Mouse (Mus musculus) spleen, postnatal 0 days (tissue): ENCODE data around the gene Surf1. TPM values are rescaled to one million over a fixed set of nuclear protein-coding genes. Genes with fewer than 3 reads are reported as not detected.

ENCODE experiments used
- polyA plus RNA-seq: library from polyadenylated mRNA; unstranded; fragments of >200 nt; fragmentation: Nextera tagmentation; extraction: Ambion mirVana; gene quantifications from 2 replicates; pipeline ENCODE4 v1.2.1, GENCODE M21; 2015

Gene Surf1
- polyA plus RNA-seq = 39.3 and 44.2 TPM in 2 replicates

DNA sequence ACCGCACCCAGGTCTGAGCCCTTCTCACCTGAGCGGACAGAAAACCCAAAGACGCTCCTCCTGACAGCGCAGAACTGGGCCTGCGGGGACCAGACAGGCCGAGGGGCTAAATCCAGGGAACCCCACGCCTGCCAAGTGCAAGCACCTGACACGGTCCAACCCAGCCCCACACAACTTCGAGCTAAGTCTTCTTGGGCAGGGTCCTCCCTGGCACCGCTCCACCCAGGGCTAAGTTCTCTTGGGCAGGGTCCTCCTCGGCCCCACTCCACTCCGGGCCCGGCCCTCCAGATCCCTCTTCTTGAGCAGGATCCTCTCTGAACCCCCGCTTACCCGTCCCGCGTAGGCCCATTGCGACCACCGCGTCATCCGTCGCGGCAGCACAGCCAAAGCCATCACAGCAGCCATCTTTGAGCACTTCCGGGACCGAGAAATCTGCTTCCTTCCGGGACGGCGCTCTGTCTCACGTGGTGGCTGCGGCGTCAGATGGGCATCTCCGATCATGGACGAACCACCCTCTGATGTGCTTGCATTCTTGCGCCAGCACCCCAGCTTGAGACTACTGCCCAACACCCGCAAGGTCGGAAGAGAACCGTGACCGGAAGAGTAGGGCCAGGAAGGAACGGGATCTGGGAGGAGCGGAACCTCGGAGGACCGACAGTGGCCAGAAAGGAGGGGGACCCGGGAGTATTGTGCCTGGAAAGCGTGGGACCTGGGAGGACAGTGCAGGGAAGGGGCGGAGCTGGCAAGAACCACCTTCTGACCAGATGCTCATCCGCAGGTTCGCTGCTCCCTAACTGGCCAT, at the start of gene Surf1, which contains the start of gene Surf2:
TSS of gene Surf1 (minus strand) at position 604 of the 802 bp plus-strand sequence.
TSS of gene Surf2 (plus strand) at position 441 of the 802 bp plus-strand sequence.

GRCm38 (mm10) chr2:26963923-26964723, 47.8 kb upstream of the Surf1 start, which contains the start of gene Rexo4:
Gene Rexo4 (minus strand): TSS chr2:26964386.

GRCm38 (mm10) chr2:26933304-26934055, 17.1 kb upstream of the Surf1 start, which contains the start of the genes Surf4 and Stkld1:
Gene Surf4 (minus strand): TSS chr2:26933928.
Gene Stkld1 (plus strand): TSS chr2:26934047.

DNA sequence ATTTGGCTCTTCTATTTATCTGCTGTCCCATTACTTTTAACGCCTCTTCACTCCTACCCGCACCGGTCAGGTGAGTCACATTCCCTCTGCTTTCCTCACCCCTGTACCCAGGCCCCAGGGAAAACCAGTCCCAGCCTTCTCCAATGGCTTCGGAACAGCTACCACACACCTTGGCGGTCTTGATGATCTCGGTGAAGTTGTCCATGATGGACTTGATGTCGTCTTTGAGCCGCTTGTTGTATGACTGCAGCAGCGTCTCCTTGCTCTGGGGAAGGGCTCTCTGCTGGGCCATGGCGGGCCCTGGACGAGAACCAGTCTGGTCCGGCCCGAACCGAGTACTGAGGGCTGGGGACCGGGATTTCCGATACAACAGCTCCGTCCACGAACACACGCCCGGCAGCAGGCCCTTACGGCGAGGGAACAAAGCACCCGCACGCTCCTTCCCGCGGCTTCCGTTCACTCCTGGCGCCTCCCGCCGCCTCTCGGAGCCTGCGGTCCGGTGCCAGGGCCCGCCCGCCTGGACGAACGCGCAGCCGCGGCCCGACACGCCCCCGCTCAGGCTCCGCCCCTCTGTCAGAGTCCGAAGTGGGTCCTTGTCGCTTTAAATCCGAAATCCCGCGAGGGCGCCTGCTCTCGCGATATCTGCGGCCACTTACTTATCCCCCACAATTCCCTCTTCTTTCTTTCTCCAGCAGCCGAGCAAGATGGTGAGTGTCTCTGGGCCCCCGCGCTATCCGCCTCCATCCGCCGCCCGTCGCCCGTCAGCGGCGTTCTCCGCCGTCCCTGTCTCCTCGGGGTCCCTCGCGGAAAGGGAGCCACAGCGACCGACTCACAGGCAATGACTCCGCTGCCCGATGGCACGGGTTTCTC, 6.0 kb downstream of the Surf1 start, which contains the start of the genes Med22 and Rpl7a:
TSS of gene Med22 (minus strand) at position 554 of the 870 bp plus-strand sequence.
TSS of gene Rpl7a (plus strand) at position 641 of the 870 bp plus-strand sequence.

GRCm38 (mm10) chr2:26902467-26903220, 13.7 kb downstream of the Surf1 start, which contains the start of gene Surf6:
Gene Surf6 (minus strand): TSS chr2:26902879.

GRCm38 (mm10) chr2:26864879-26865278, 51.5 kb downstream of the Surf1 start, which contains the start of gene Abo:
Gene Abo (minus strand): TSS chr2:26864979.

Other genes starting within 250 kb of the Surf1 start
- gene Lcn4, start 245.2 kb downstream of the Surf1 start, polyA plus RNA-seq = 0.40 TPM in 1 of 2 replicates, not detected in the other
- gene Abo, start 51.6 kb downstream of the Surf1 start, polyA plus RNA-seq = not detected in 2 replicates
- gene Surf6, start 13.7 kb downstream of the Surf1 start, polyA plus RNA-seq = 11.8 and 12.7 TPM in 2 replicates
- gene Med22, start 5.9 kb downstream of the Surf1 start, polyA plus RNA-seq = 20.2 and 22.1 TPM in 2 replicates
- gene Rpl7a, start 5.8 kb downstream of the Surf1 start, polyA plus RNA-seq = 585 and 601 TPM in 2 replicates
- 25.1 and 28.1 TPM in 2 replicates for gene Surf2, start 163 bp downstream of the Surf1 start, polyA plus RNA-seq
- 67.8 and 83.4 TPM in 2 replicates for gene Surf4, start 17.4 kb upstream of the Surf1 start, polyA plus RNA-seq
- 0.25 and 0.34 TPM in 2 replicates for gene Stkld1, start 17.5 kb upstream of the Surf1 start, polyA plus RNA-seq
- 20.5 and 22.9 TPM in 2 replicates for gene Rexo4, start 47.9 kb upstream of the Surf1 start, polyA plus RNA-seq
- gene Adamts13, start 56.9 kb upstream of the Surf1 start, polyA plus RNA-seq = 0.08 and 0.10 TPM in 2 replicates
- 14.5 and 17.3 TPM in 2 replicates for gene Cacfd1, start 93.4 kb upstream of the Surf1 start, polyA plus RNA-seq
- gene Slc2a6, start 111.5 kb upstream of the Surf1 start, polyA plus RNA-seq = 2.7 and 4.1 TPM in 2 replicates
- gene Mymk, start 155.6 kb upstream of the Surf1 start, polyA plus RNA-seq = 0.11 and 0.24 TPM in 2 replicates
- 13.4 and 16.4 TPM in 2 replicates for gene Adamtsl2, start 162.8 kb upstream of the Surf1 start, polyA plus RNA-seq
- 0.05 TPM in 2 replicates for gene Fam163b, start 226.0 kb upstream of the Surf1 start, polyA plus RNA-seq
- not detected in 2 replicates for gene Dbh, start 248.7 kb upstream of the Surf1 start, polyA plus RNA-seq